Mouse (Mus musculus) heart, postnatal 0 days (tissue): Measurements from ENCODE around the gene Slc15a5.

Source experiments
- CTCF ChIP-seq: IDR thresholded peaks from 2 replicates; pipeline ENCODE4 v1.5.1; 2016; ENCODE audit warnings: antibody characterized with exemption, control low read depth, low read depth
- EP300 ChIP-seq: IDR thresholded peaks from 2 replicates; pipeline ENCODE4 v1.6.1; 2016; ENCODE audit warnings: antibody characterized with exemption, low read depth

- TF ChIP-seq CTCF: no peak
- TF ChIP-seq EP300: no peak
Observed at GRCm38 (mm10) chr6:138045364-138045763, 34.4 kb downstream of the Slc15a5 start.
